Mouse (Mus musculus) heart, embryonic 13.5 days (tissue): ENCODE data around the gene Cacna1a. TPM values are rescaled to one million over a fixed set of nuclear protein-coding genes. Genes with fewer than 3 reads are reported as not detected.

Experiments
- ATAC-seq: fragments of 200-750 bp; cut with Nextera tagmentation; 2 replicates; pipeline ENCODE4 v1.8.0; 2017; ENCODE audit warnings: moderate TSS enrichment; ENCODE audit not compliant: insufficient number of reproducible peaks, low FRiP score, low TSS enrichment; ENCODE audit errors: extremely low read depth
- H3K27ac ChIP-seq: fragments of 300-500 bp; sonication (generic); replicated peaks from 2 replicates; pipeline ENCODE4 v1.5.1; 2015; ENCODE audit warnings: moderate library complexity, mild to moderate bottlenecking, inconsistent platforms
- H3K27me3 ChIP-seq: fragments of 300-500 bp; sonication (generic); replicated peaks from 2 replicates; pipeline ENCODE4 v1.6.1; 2015; ENCODE audit warnings: mild to moderate bottlenecking, inconsistent platforms
- H3K36me3 ChIP-seq: fragments of 300-500 bp; sonication (generic); 2 replicates; pipeline ENCODE4 v1.6.1; 2015; ENCODE audit warnings: mild to moderate bottlenecking, inconsistent platforms
- H3K4me1 ChIP-seq: fragments of 300-500 bp; sonication (generic); 2 replicates; pipeline ENCODE4 v1.6.1; 2015; ENCODE audit warnings: inconsistent platforms
- H3K4me2 ChIP-seq: fragments of 300-500 bp; sonication (generic); 2 replicates; pipeline ENCODE4 v1.6.1; 2015; ENCODE audit warnings: inconsistent platforms, mild to moderate bottlenecking, moderate library complexity
- H3K4me3 ChIP-seq: fragments of 300-500 bp; sonication (generic); 2 replicates; pipeline ENCODE4 v1.5.1; 2015; ENCODE audit warnings: moderate library complexity, mild to moderate bottlenecking, inconsistent platforms
- H3K9ac ChIP-seq: fragments of 300-500 bp; sonication (generic); 2 replicates; pipeline ENCODE4 v1.6.1; 2015; ENCODE audit warnings: inconsistent platforms, mild to moderate bottlenecking, moderate library complexity
- H3K9me3 ChIP-seq: fragments of 300-500 bp; sonication (generic); 2 replicates; pipeline ENCODE4 v1.6.1; 2016; ENCODE audit warnings: inconsistent platforms
- WGBS: fragments of 180-500 bp; shearing (Covaris S2); methylation state at CpG from one replicate; pipeline ENCODE4 v1.1.7; 2015; ENCODE audit warnings: mixed read lengths; 5-methylcytosine and 5-hydroxymethylcytosine counted together
- polyA plus RNA-seq: library from polyadenylated mRNA; unstranded; fragments of >200 nt; fragmentation: Nextera tagmentation; extraction: Ambion mirVana; gene quantifications from 2 replicates; pipeline ENCODE4 v1.2.1, GENCODE M21; 2015

Cacna1a gene
- polyA plus RNA-seq, 1 experiment from 2014 or later, result 6.4 TPM

- Histone ChIP-seq H3K9me3 (no peaks in the 10 kb centered on the region), H3K36me3 (no peaks in the 10 kb centered on the region), H3K4me1 (peaks cover 34% of the 10 kb centered on the region), H3K27me3 (no peaks in the 10 kb centered on the region; the same call in 1 of the 2 replicates), H3K4me3 (peak overlapping the region; percentile 63), H3K9ac (peak overlapping the region; percentile 88), H3K4me2 (peak overlapping the region; percentile 89), H3K27ac (peak overlapping the region; percentile 84)
- WGBS, result under 1% methylated on average over 91 of the region's 106 CpGs
- peak; percentile 90 for ATAC-seq
Measured at GRCm38 (mm10) chr8:84639162-84640009, 251.1 kb downstream of the Cacna1a start.

- Histone ChIP-seq H3K4me3 (peak overlapping the region; percentile 63), H3K27ac (peak overlapping the region; percentile 61; the same call in 1 of the 2 replicates), H3K4me1 (peaks cover 30% of the 10 kb centered on the region), H3K9me3 (no peaks in the 10 kb centered on the region), H3K36me3 (no peaks in the 10 kb centered on the region), H3K4me2 (peak overlapping the region; percentile 89), H3K9ac (peak overlapping the region; percentile 81), H3K27me3 (no peaks in the 10 kb centered on the region)
- 34% methylated on average over 9 of the region's 9 CpGs for WGBS
- no peak for ATAC-seq
Measured at GRCm38 (mm10) chr8:84640010-84640588, 251.9 kb downstream of the Cacna1a start.

- no peak overlapping the region for H3K27ac ChIP-seq
- H3K36me3 ChIP-seq, result no peaks in the 10 kb centered on the region
- H3K9ac ChIP-seq, result no peak overlapping the region
- 69% methylated on average over 7 of the region's 7 CpGs for WGBS
- H3K27me3 ChIP-seq, result no peaks in the 10 kb centered on the region
- peaks cover 24% of the 10 kb centered on the region for H3K4me1 ChIP-seq
- ATAC-seq, result no peak
- H3K4me3 ChIP-seq, result no peak overlapping the region
- no peaks in the 10 kb centered on the region for H3K9me3 ChIP-seq
- H3K4me2 ChIP-seq, result no peak overlapping the region
Measured at GRCm38 (mm10) chr8:84640617-84641294, 252.5 kb downstream of the Cacna1a start.

DNA sequence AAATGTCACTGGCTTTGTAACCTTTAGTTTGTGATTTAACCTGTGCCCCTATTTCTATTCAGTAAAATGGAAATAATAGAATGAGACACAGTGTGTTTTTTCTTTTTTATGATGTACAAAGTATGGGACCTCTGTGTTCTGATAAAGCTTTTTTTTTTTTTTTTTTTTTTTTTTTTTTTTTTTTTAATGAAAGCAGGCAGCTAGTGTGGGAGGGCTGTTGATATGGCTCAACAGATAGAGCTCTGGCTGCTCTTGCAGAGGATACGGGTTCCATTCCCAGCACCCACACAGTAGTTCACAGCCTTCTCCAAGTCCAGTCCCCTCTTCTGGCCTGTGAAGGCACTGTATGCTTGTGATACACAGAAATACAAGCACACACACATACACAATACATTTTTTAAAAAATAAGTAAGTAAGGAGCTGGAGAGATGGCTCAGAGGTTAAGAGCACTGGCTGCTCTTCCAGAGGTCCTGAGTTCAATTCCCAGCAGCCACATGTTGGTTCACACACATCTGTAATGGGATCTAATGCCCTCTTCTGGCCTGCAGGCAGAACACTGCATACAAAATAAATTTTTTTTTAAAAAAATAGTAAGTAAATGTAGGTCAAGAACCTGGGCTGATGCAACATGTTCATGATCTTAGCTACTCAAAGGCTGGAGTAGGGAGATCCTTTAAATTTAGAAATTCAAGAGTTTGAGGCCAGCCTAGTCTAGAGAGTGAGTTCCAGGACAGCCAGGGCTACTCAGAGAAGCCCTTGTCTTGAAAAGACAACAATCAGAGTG is 253.5 kb downstream of the Cacna1a start:
- Histone ChIP-seq H3K27ac (no peak overlapping the region), H3K9me3 (no peaks in the 10 kb centered on the region), H3K27me3 (no peaks in the 10 kb centered on the region), H3K9ac (no peak overlapping the region), H3K4me1 (peaks cover 15% of the 10 kb centered on the region), H3K36me3 (no peaks in the 10 kb centered on the region), H3K4me2 (no peak overlapping the region), H3K4me3 (no peak overlapping the region)
- WGBS, result 56% methylated on average over 1 of the region's 1 CpGs
- no peak for ATAC-seq

DNA sequence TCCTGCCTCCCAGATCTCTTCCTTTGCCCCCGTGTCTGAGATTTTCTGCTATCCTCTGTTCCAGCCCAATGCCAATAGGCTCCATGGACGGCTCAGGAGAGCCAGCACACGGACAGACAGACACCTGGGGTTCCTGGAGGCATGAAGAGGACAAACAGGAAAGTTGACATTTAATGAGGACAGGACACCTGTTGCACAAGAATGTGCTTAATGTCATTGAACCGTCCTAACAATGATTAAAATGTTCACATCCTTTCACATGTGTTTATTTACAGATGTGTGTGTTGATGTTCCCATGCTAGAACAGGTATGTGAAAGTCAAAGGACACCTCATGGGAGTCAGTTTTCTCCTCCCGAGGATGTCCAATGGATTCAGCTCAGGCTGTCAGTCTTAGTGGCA is 254.8 kb downstream of the Cacna1a start:
- H3K36me3 ChIP-seq, result no peaks in the 10 kb centered on the region
- WGBS, result 64% methylated on average over 5 of the region's 5 CpGs
- H3K9ac ChIP-seq, result peak overlapping the region; percentile 14; the same call in 1 of the 2 replicates
- no peak overlapping the region for H3K4me3 ChIP-seq
- H3K27ac ChIP-seq, result no peak overlapping the region
- H3K9me3 ChIP-seq, result no peaks in the 10 kb centered on the region
- no peaks in the 10 kb centered on the region for H3K27me3 ChIP-seq
- ATAC-seq, result no peak
- no peak overlapping the region for H3K4me2 ChIP-seq
- peaks cover 24% of the 10 kb centered on the region for H3K4me1 ChIP-seq

DNA sequence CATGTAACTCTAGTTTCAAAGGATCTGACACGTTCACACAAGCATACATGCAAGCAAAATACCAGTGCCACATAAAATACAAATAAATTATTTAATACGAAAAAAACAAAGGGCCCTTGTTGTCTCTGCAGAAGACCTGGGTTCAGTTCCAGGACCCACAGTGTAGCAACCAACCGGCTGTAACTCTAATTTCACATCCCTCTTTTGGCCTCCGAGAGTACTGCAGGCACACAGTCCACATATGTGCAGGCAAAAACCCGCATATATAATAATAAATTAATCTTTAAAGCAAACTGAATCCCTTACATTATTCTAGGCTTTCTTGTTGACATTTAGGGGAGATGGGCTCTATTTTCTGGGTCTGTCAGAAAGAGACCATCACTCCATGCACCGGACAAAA is 258.6 kb downstream of the Cacna1a start:
- Histone ChIP-seq H3K27ac (peak overlapping the region; percentile 55), H3K4me1 (peaks cover 18% of the 10 kb centered on the region), H3K9me3 (no peaks in the 10 kb centered on the region), H3K9ac (0 out of 2 replicates have a peak overlapping the region, but pooled peaks have one; percentile 59), H3K36me3 (no peaks in the 10 kb centered on the region), H3K27me3 (no peaks in the 10 kb centered on the region), H3K4me3 (peak overlapping the region; percentile 38; the same call in 1 of the 2 replicates), H3K4me2 (peak overlapping the region; percentile 66)
- no peak for ATAC-seq
- 48% methylated on average over 6 of the region's 6 CpGs for WGBS

DNA sequence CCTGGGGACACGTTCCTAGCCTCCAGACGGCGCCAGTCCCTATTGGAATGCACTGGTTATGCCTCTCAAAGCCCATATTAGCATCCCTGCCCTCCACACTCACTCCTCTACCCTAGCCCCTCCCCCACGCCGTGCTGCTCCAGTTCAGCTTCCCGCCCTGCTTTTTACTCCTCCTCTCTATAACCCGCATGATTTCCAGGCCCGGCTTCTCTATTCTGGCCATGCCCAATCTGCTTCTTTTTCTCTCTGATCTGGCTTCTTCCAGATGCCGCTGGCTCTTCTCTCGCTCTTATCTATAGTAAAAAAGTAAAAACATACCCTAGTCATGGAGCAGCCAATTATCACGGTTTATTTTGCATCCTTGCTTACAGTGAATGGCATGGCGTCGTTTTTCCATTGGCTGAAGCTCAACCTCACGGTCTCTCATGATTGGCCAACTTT is 259.2 kb downstream of the Cacna1a start:
- WGBS, result 2% methylated on average over 14 of the region's 14 CpGs
- Histone ChIP-seq H3K27me3 (no peaks in the 10 kb centered on the region), H3K36me3 (no peaks in the 10 kb centered on the region), H3K9me3 (no peaks in the 10 kb centered on the region), H3K4me1 (peaks cover 18% of the 10 kb centered on the region), H3K9ac (peak overlapping the region; percentile 59), H3K4me2 (peak overlapping the region; percentile 66), H3K27ac (peak overlapping the region; percentile 55), H3K4me3 (peak overlapping the region; percentile 38)
- no peak; the same call in 1 of the 2 replicates for ATAC-seq

- Histone ChIP-seq H3K9ac (peak overlapping the region; percentile 30; the same call in 1 of the 2 replicates), H3K4me2 (no peak overlapping the region), H3K27ac (no peak overlapping the region), H3K9me3 (no peaks in the 10 kb centered on the region), H3K36me3 (no peaks in the 10 kb centered on the region), H3K4me3 (no peak overlapping the region), H3K27me3 (no peaks in the 10 kb centered on the region), H3K4me1 (peaks cover 32% of the 10 kb centered on the region)
- no peak for ATAC-seq
- WGBS, result 49% methylated on average over 3 of the region's 3 CpGs
Measured at GRCm38 (mm10) chr8:84650213-84650612, 262.0 kb downstream of the Cacna1a start.

DNA sequence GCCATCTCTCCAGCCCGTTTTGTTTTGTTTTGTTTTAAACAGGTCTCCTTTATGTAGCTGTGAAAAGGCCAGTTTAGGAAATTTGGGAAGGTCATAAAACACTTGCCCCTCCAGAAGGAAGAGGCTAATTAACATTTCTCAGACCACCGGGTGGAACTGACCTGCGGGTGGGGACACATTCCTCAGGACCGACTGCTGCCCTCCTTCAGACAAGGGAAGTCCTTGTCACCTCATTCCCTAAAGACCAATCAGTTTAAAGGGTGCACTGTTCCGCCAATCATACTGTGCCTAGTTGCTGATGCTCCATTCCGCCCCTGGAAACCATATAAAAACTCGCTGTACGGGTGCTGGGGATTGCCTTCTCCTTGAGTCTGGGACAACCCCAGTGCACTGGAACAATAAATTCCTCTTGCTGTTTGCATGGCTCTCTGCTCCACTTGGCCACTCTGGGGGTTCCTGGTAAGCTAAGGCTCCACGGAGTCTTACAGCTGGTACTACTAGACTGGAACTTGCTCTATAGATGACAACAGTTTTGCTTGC is 264.9 kb downstream of the Cacna1a start:
- Histone ChIP-seq H3K4me2 (no peak overlapping the region), H3K4me3 (no peak overlapping the region), H3K27me3 (no peaks in the 10 kb centered on the region), H3K9me3 (no peaks in the 10 kb centered on the region), H3K36me3 (no peaks in the 10 kb centered on the region), H3K27ac (peak overlapping the region; percentile 65), H3K9ac (peak overlapping the region; percentile 58; the same call in 1 of the 2 replicates), H3K4me1 (peaks cover 51% of the 10 kb centered on the region)
- no peak for ATAC-seq
- WGBS, result 55% methylated on average over 9 of the region's 9 CpGs

DNA sequence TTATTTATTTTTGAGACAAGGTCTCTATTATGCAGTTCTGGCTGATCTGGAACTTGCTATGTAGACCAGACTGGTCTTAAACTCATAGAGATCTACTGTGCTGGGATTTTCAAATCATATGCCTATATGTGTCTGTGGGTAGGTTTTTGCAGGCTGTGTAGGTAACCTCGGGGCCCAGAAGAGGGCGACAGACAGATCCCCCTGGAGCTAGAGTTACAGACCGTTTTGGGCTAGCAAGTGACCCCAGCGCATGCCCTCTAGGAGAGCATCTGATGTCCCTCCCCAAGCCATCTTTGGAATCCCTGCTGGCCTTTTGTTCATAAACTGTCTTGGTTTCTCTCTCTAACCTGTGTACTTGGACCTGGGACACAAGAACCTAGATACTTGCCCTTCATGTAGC is 266.4 kb downstream of the Cacna1a start:
- no peak overlapping the region for H3K9ac ChIP-seq
- H3K9me3 ChIP-seq, result no peaks in the 10 kb centered on the region
- H3K27ac ChIP-seq, result peak overlapping the region; percentile 94
- no peaks in the 10 kb centered on the region for H3K36me3 ChIP-seq
- peaks cover 59% of the 10 kb centered on the region for H3K4me1 ChIP-seq
- ATAC-seq, result no peak
- no peak overlapping the region for H3K4me3 ChIP-seq
- 44% methylated on average over 4 of the region's 4 CpGs for WGBS
- H3K4me2 ChIP-seq, result no peak overlapping the region
- H3K27me3 ChIP-seq, result no peaks in the 10 kb centered on the region
